Mouse (Mus musculus) erythroblast, embryonic 14.5 days (primary cell): Measurements from ENCODE around the gene Chpf2.

Source experiments
- GATA1 ChIP-seq: IDR thresholded peaks from 2 replicates; pipeline ENCODE4 v1.6.1; 2012; ENCODE audit warnings: low read length, inconsistent platforms, mixed read lengths
- TAL1 ChIP-seq: IDR thresholded peaks from 3 replicates; pipeline ENCODE4 v1.6.1; 2012; ENCODE audit warnings: low read length, inconsistent platforms, mixed read lengths

- TF ChIP-seq GATA1, result no peak
- no peak for TF ChIP-seq TAL1
These were observed 36.0 kb downstream of the Chpf2 start for GRCm38 (mm10) chr5:24622386-24623040.
